Mouse (Mus musculus) hindbrain, postnatal 0 days (tissue): ENCODE data around the gene Gtpbp2. TPM values are rescaled to one million over a fixed set of nuclear protein-coding genes. Genes with fewer than 3 reads are reported as not detected.
A peak's percentile ranks its signal among the peaks of the same experiment; 100 is the strongest.

Experiments
- ATAC-seq: fragments of 200-750 bp; cut with Nextera tagmentation; 2 replicates; pipeline ENCODE4 v1.8.0; 2017; ENCODE audit warnings: mild to moderate bottlenecking, moderate TSS enrichment, moderate library complexity
- DNase-seq: peaks from one replicate; pipeline ENCODE4 v3.0.0-alpha.2; 2015; ENCODE audit warnings: low spot score
- H3K27ac ChIP-seq: fragments of 300-500 bp; sonication (generic); 2 replicates; pipeline ENCODE4 v1.5.1; 2014; ENCODE audit warnings: mild to moderate bottlenecking
- H3K27me3 ChIP-seq: fragments of 300-500 bp; sonication (generic); 2 replicates; pipeline ENCODE4 v1.6.1; 2014; ENCODE audit warnings: low read length, mixed read lengths; ENCODE audit not compliant: insufficient read depth
- H3K36me3 ChIP-seq: fragments of 300-500 bp; sonication (generic); 2 replicates; pipeline ENCODE4 v1.6.1; 2014; ENCODE audit warnings: low read length, mixed read lengths; ENCODE audit not compliant: insufficient read depth
- H3K4me1 ChIP-seq: fragments of 300-500 bp; sonication (generic); 2 replicates; pipeline ENCODE4 v1.6.1; 2014; ENCODE audit warnings: antibody characterized with exemption, low read length, mixed read lengths; ENCODE audit not compliant: insufficient read depth
- H3K4me2 ChIP-seq: fragments of 300-500 bp; sonication (generic); 2 replicates; pipeline ENCODE4 v1.6.1; 2014; ENCODE audit warnings: low read depth, mild to moderate bottlenecking, low read length, moderate library complexity, mixed read lengths
- H3K4me3 ChIP-seq: fragments of 300-500 bp; sonication (generic); 2 replicates; pipeline ENCODE4 v1.5.1; 2014; ENCODE audit warnings: low read length
- H3K9ac ChIP-seq: fragments of 300-500 bp; sonication (generic); replicated peaks from 2 replicates; pipeline ENCODE4 v1.6.1; 2014; ENCODE audit warnings: mild to moderate bottlenecking, low read length, moderate library complexity, mixed read lengths
- H3K9me3 ChIP-seq: fragments of 300-500 bp; sonication (generic); 2 replicates; pipeline ENCODE4 v1.6.1; 2016; ENCODE audit warnings: low read length, mixed read lengths
- CTCF ChIP-seq: IDR thresholded peaks from 2 replicates; pipeline ENCODE4 v1.5.1; 2016; ENCODE audit warnings: antibody characterized with exemption, control low read depth, low read depth
- WGBS: fragments of 180-500 bp; shearing (Covaris S2); extraction: QIAGEN DNeasy Blood & Tissue Kit; methylation state at CpG from one replicate; pipeline ENCODE4 v1.1.7; 2014; 5-methylcytosine and 5-hydroxymethylcytosine counted together
- polyA plus RNA-seq: library from polyadenylated mRNA; unstranded; fragments of >200 nt; fragmentation: Nextera tagmentation; extraction: Ambion mirVana; gene quantifications from 2 replicates; pipeline ENCODE4 v1.2.1, GENCODE M21; 2015
- total RNA-seq: library from RNA; depleted of rRNA; stranded (reverse); fragments of >200 nt; gene quantifications from 2 replicates; pipeline ENCODE4 v1.2.3, GENCODE M21; 2014; rRNA removed

The Gtpbp2 gene
- total RNA-seq = 68.0 and 94.8 TPM in 2 replicates
- polyA plus RNA-seq = 25.8 and 27.9 TPM in 2 replicates

DNA sequence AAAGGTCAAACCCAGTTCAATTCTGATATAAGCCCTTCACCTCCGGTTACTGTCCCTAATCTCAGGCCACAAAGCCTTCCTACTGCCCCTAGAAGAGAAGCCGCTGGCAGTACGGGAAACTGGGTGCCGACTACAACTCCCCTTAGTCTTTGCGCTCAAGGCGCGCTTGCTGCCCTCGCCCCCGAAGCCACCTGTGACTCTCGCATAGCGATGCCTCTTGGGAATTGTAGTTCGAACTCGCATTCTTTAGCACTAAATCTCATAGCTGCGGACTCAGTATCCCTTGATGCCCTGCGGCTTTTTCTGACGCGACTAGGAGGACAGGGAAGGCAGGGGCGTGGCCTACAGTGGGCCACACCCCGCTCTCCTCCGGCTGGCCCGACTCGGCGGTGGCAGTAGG is at the start of gene Gtpbp2:
Gene Gtpbp2, plus strand, starts transcription at position 347 of the 400 bp plus-strand sequence.
- Histone ChIP-seq H3K27ac (peak within 1 kb of the TSS; percentile 80), H3K36me3 (peaks cover 17% of the 10 kb centered on the region), H3K4me1 (peaks cover 3% of the 10 kb centered on the region; the same call in 1 of the 2 replicates), H3K4me2 (peak within 1 kb of the TSS; percentile 64), H3K9ac (peak within 1 kb of the TSS; percentile 80), H3K9me3 (no peaks in the 10 kb centered on the region), H3K27me3 (no peaks in the 10 kb centered on the region), H3K4me3 (peak within 1 kb of the TSS; percentile 89)
- DNase-seq = peak; percentile 100
- under 1% methylated on average over 23 of the region's 23 CpGs for WGBS
- TF ChIP-seq CTCF = no peak
- peak; percentile 97 for ATAC-seq

- Histone ChIP-seq H3K4me2 (no peak overlapping the region), H3K27ac (no peak overlapping the region), H3K9ac (no peak overlapping the region), H3K4me3 (no peak overlapping the region), H3K36me3 (peaks cover 8% of the 10 kb centered on the region; the same call in 1 of the 2 replicates), H3K27me3 (no peaks in the 10 kb centered on the region), H3K4me1 (peaks cover 6% of the 10 kb centered on the region; the same call in 1 of the 2 replicates), H3K9me3 (no peaks in the 10 kb centered on the region)
- ATAC-seq = no peak
- DNase-seq = no peak
- 69% methylated on average over 2 of the region's 2 CpGs for WGBS
- TF ChIP-seq CTCF = no peak
Observed at GRCm38 (mm10) chr17:46115489-46115888, 45.3 kb upstream of the Gtpbp2 start.

DNA sequence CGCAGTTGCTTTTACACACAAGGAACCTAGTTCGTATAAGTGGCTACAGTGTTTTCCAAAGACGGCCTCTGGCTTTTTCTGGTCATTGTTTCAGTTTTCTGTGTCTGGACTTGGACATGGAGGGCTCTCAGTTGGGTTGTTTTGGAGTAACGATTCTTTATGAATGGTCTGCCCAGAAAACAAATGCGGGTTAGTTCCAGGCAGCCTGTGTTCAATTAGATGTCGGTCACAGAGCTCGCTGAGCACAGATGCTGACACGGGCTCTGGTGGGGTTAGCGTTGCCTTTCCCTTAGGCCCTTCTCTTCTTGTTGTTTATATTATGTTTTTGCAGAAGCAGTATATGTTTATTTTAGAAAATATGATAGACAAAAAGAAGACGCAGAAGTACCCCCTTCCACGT is 44.7 kb upstream of the Gtpbp2 start:
- H3K4me1 ChIP-seq = peaks cover 6% of the 10 kb centered on the region; the same call in 1 of the 2 replicates
- no peaks in the 10 kb centered on the region for H3K9me3 ChIP-seq
- 83% methylated on average over 11 of the region's 11 CpGs for WGBS
- TF ChIP-seq CTCF = no peak
- DNase-seq (no peak), ATAC-seq (no peak)
- no peak overlapping the region for H3K9ac ChIP-seq
- no peak overlapping the region for H3K27ac ChIP-seq
- no peak overlapping the region for H3K4me3 ChIP-seq
- H3K4me2 ChIP-seq = no peak overlapping the region
- no peaks in the 10 kb centered on the region for H3K27me3 ChIP-seq
- H3K36me3 ChIP-seq = peaks cover 8% of the 10 kb centered on the region; the same call in 1 of the 2 replicates

DNA sequence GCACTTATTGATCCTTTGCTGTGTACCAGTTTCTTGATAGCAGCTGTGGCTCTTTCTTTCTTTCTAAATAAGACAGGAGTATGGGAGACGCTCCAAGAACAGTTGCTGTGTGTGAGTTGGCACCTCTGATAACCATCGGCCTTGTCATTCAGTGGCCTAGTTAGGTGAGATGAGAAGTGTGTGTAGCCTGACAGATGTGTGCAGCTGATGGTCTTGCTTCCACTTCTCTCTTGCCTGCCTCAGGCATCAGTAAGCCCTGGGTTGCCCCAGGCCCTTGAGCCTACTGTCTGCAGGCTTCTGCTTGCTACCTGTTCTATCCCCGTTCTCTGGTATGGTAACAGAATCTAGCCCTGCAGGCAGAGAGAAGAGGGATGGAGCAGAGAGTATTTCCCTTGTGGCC is 44.0 kb upstream of the Gtpbp2 start:
- peaks cover 8% of the 10 kb centered on the region; the same call in 1 of the 2 replicates for H3K36me3 ChIP-seq
- no peaks in the 10 kb centered on the region for H3K27me3 ChIP-seq
- TF ChIP-seq CTCF = no peak
- ATAC-seq (no peak), DNase-seq (no peak)
- WGBS = 85% methylated on average over 3 of the region's 3 CpGs
- no peak overlapping the region for H3K4me3 ChIP-seq
- H3K4me1 ChIP-seq = no peaks in the 10 kb centered on the region
- H3K9ac ChIP-seq = no peak overlapping the region
- H3K4me2 ChIP-seq = no peak overlapping the region
- no peaks in the 10 kb centered on the region for H3K9me3 ChIP-seq
- H3K27ac ChIP-seq = no peak overlapping the region

GRCm38 (mm10) chr17:46117623-46118422 is 43.0 kb upstream of the Gtpbp2 start:
- no peaks in the 10 kb centered on the region for H3K4me1 ChIP-seq

GRCm38 (mm10) chr17:46118423-46118850 is 42.4 kb upstream of the Gtpbp2 start:
- Histone ChIP-seq H3K9ac (no peak overlapping the region), H3K4me1 (no peaks in the 10 kb centered on the region), H3K4me2 (no peak overlapping the region), H3K36me3 (peaks cover 20% of the 10 kb centered on the region), H3K27ac (no peak overlapping the region), H3K9me3 (no peaks in the 10 kb centered on the region), H3K27me3 (no peaks in the 10 kb centered on the region), H3K4me3 (no peak overlapping the region)
- no peak for TF ChIP-seq CTCF
- ATAC-seq = no peak
- DNase-seq = no peak
- WGBS = 49% methylated on average over 4 of the region's 4 CpGs

More at GRCm38 (mm10) chr17:46117623-46118422, 43.0 kb upstream of the Gtpbp2 start:
- no peak overlapping the region for H3K4me3 ChIP-seq
- no peak overlapping the region for H3K4me2 ChIP-seq
- H3K36me3 ChIP-seq = peaks cover 14% of the 10 kb centered on the region; the same call in 1 of the 2 replicates
- DNase-seq = no peak
- H3K9me3 ChIP-seq = no peaks in the 10 kb centered on the region
- H3K27me3 ChIP-seq = no peaks in the 10 kb centered on the region
- ATAC-seq = no peak
- H3K27ac ChIP-seq = no peak overlapping the region
- no peak overlapping the region for H3K9ac ChIP-seq
- TF ChIP-seq CTCF = no peak
- WGBS = 66% methylated on average over 13 of the region's 13 CpGs

DNA sequence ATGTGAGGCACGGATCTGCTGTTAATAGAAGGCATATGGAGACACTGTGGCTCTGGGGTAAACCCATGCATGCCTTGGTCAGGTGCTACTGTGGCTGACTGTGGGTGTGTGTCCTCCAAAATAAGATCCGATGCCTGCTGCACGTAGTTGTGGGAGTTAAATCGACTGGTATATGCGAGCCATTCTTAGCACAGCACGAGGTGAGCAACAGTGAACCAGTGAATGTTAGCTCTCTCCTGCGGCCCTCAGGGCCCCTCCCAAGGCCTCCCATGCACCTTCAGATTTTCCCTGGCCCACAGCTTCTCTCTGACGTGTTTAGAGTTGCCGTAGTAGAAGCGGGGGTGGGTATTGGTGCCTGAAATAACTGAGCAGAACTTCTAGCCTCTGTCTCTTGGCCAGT is 41.2 kb upstream of the Gtpbp2 start:
- no peak overlapping the region for H3K27ac ChIP-seq
- H3K9ac ChIP-seq = no peak overlapping the region
- H3K36me3 ChIP-seq = peaks cover 32% of the 10 kb centered on the region
- H3K27me3 ChIP-seq = no peaks in the 10 kb centered on the region
- H3K9me3 ChIP-seq = no peaks in the 10 kb centered on the region
- H3K4me3 ChIP-seq = no peak overlapping the region
- H3K4me2 ChIP-seq = no peak overlapping the region
- WGBS = 89% methylated on average over 10 of the region's 10 CpGs
- TF ChIP-seq CTCF = no peak
- DNase-seq = no peak
- no peaks in the 10 kb centered on the region for H3K4me1 ChIP-seq
- no peak for ATAC-seq
